Mouse (Mus musculus): ENCODE measurements around the gene Plcg2. TPM values are rescaled to one million over a fixed set of nuclear protein-coding genes. Genes with fewer than 3 reads are reported as not detected.
A peak's percentile ranks its signal among the peaks of the same experiment; 100 is the strongest.

Gene Plcg2
- polyA plus RNA-seq, 1 experiment = 77.9 TPM

DNA sequence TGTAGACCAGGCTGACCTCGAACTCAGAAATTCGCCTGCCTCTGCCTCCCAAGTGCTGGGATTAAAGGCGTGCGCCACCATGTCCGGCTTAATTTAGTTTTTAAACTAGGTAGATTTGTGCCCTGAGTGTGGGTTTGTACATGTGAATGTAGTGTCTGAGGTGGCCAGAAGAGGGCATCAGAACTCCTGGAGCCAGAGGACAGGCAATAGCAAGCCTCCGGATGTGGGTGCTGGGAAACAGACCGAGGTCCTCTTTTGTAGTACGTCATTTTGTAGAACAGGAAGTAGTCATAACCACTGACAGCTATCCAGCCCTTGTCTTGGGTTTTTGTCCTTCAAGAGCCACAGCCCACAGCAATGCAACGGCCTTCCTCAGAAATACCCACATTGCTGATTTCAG is 141.5 kb downstream of the Plcg2 start:
- no peak overlapping the region for H3K27ac ChIP-seq (ENCODE audit: insufficient read depth, low read depth, low read length)
- no peaks in the 10 kb centered on the region for H3K4me1 ChIP-seq (ENCODE audit: control insufficient read depth, insufficient read depth, low read length)
- no peak overlapping the region for H3K4me3 ChIP-seq (ENCODE audit: insufficient read depth, low read length)
- TF ChIP-seq CTCF (IDR thresholded peaks at IDR 0.05; ENCODE audit: low read depth, low read length) = no peak
- TF ChIP-seq POLR2A (IDR thresholded peaks at IDR 0.05; ENCODE audit: borderline replicate concordance, low read depth, low read length) = no peak

DNA sequence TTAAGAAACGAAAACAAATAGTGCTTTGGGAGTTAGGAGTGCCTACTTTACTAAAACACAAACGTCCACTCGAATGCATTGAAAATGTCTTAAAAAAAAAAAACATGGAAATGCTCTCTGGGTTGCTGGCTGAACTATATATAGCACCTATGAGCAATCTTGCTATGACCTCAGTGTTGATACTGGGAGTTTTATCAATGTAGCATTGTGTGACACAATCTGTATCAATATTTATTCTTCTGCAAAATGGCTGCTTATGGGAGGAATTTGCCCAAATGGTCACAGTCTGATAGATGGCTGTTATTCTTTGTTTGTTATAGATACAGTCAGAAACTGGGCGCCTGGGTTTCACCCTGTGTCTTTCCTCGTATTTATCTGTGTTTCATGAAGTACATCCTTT is 147.4 kb downstream of the Plcg2 start:
- no peak overlapping the region for H3K27ac ChIP-seq (ENCODE audit: insufficient read depth, low read depth, low read length)
- H3K4me3 ChIP-seq (ENCODE audit: insufficient read depth, low read length) = no peak overlapping the region
- no peaks in the 10 kb centered on the region for H3K4me1 ChIP-seq (ENCODE audit: control insufficient read depth, insufficient read depth, low read length)
- TF ChIP-seq POLR2A (IDR thresholded peaks at IDR 0.05; ENCODE audit: borderline replicate concordance, low read depth, low read length) (no peak), CTCF (IDR thresholded peaks at IDR 0.05; ENCODE audit: low read depth, low read length) (no peak)

DNA sequence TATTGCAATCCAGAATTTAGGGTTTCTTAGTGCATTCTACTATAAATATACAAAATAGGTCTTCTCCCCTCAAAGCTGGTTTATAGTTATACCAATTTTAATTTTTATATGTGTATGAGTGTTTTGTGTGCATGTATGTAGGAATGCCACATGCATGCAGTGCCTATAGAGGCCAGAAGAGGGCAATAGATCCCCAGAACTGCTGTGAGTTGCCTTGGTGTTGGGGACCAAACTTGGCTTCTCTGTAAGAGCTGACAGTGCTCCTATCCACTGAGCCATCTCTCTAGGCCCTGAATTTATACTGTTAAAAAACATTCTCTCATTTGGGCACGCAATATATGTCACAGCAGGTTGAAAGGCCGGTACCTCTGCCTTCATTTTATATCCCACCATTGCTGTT is 147.9 kb downstream of the Plcg2 start:
- H3K4me1 ChIP-seq (ENCODE audit: control insufficient read depth, insufficient read depth, low read length) = no peaks in the 10 kb centered on the region
- no peak overlapping the region for H3K4me3 ChIP-seq (ENCODE audit: insufficient read depth, low read length)
- TF ChIP-seq POLR2A (IDR thresholded peaks at IDR 0.05; ENCODE audit: borderline replicate concordance, low read depth, low read length) (no peak), CTCF (IDR thresholded peaks at IDR 0.05; ENCODE audit: low read depth, low read length) (peak; percentile 44; the same call in 1 of the 2 replicates)
- H3K27ac ChIP-seq (ENCODE audit: insufficient read depth, low read depth, low read length) = no peak overlapping the region

DNA sequence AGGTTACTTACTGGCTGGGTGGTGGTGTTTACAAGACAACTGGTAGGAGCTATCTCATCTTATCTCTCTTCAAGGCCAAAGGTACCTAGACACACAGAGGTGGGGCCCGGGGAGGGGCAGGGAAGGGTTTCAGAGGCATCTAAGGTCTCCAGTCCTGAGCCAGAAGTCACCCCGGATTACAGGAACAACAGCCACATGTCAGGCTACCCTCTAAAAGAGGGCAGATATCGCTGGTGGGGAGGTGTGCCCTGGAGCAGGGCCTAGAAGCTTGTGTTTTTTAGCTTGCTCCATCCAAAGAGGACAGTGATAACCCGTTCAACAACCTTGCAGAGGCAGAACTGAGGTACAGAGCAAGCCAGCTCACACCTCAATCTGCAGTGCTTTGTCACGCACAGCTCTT is 148.3 kb downstream of the Plcg2 start:
- no peak overlapping the region for H3K4me3 ChIP-seq (ENCODE audit: insufficient read depth, low read length)
- H3K27ac ChIP-seq (ENCODE audit: insufficient read depth, low read depth, low read length) = no peak overlapping the region
- no peak for TF ChIP-seq POLR2A (IDR thresholded peaks at IDR 0.05; ENCODE audit: borderline replicate concordance, low read depth, low read length)
- no peak for TF ChIP-seq CTCF (IDR thresholded peaks at IDR 0.05; ENCODE audit: low read depth, low read length)
- no peaks in the 10 kb centered on the region for H3K4me1 ChIP-seq (ENCODE audit: control insufficient read depth, insufficient read depth, low read length)

DNA sequence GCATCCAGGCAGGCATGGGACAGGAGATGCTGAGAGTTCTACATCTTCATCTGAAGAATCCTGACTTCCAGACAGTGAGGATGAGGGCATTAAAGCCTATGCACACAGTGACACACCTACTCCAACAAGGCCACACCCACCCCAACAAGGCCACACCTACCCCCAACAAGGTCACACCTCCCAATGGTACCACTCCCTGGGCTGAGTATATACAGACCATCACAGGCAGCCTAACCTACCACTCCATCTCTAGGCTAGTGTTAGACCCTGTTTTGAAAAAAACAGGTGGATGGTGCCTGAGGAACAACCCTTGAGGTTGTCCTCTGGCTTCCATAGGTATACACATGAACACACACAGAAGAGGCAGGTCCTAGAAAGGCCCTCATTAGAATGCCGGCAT is 154.2 kb downstream of the Plcg2 start:
- H3K4me1 ChIP-seq (ENCODE audit: control insufficient read depth, insufficient read depth, low read length) = no peaks in the 10 kb centered on the region
- no peak for TF ChIP-seq POLR2A (IDR thresholded peaks at IDR 0.05; ENCODE audit: borderline replicate concordance, low read depth, low read length)
- TF ChIP-seq CTCF (IDR thresholded peaks at IDR 0.05; ENCODE audit: low read depth, low read length) = no peak
- H3K4me3 ChIP-seq (ENCODE audit: insufficient read depth, low read length) = no peak overlapping the region
- no peak overlapping the region for H3K27ac ChIP-seq (ENCODE audit: insufficient read depth, low read depth, low read length)

DNA sequence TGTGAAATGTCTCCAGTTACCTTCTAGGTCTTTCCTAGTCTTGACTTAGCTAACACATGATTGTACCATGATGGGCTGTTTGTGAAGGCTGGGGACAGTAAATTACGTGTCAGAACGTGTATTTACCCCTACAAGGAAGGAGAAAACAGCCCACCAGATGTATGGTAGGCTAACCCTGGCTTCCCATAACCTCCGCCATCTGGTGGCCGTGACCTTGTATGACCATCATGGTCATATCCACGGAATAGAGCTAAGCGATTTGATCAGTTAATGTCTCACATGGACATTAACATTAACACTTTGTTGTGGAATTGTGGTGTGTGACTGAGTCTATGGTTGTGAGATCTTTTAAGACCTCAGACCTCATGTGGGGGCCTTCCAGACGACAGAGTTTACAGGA is 160.9 kb downstream of the Plcg2 start:
- TF ChIP-seq POLR2A (IDR thresholded peaks at IDR 0.05; ENCODE audit: borderline replicate concordance, low read depth, low read length) (no peak), CTCF (IDR thresholded peaks at IDR 0.05; ENCODE audit: low read depth, low read length) (no peak; the same call in 1 of the 2 replicates)
- no peak overlapping the region for H3K27ac ChIP-seq (ENCODE audit: insufficient read depth, low read depth, low read length)
- no peak overlapping the region for H3K4me3 ChIP-seq (ENCODE audit: insufficient read depth, low read length)
- H3K4me1 ChIP-seq (ENCODE audit: control insufficient read depth, insufficient read depth, low read length) = no peaks in the 10 kb centered on the region

DNA sequence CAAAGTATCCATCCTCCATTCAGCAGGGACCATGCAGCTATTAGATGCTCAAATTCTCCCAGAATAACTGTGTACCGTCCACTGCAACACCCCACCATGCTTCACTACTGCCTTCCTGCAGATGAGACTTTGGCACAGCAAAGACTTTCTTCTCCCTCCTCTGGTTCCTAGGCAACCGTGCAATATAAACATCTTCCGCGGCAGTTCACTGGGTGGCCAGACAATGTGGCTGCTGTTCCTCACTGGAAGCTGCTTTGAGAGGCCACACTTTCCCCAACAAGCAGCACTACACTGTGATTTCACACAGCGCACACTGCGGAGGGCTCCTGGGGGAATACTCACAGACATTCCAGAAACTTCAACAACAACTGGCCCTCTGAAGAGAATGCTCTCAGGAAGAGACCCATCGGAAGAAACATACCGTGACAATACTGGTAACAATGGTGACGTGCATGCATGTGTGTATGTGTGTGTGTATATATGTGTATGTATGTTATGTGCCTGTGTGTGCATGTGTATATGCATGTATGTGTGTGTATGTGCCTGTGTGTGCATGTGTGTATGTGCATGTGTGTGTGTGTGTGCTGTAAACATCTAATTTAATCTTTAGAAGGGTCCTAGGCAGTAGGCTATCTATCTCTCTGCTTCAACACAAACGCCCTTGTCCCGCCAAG is 162.4 kb downstream of the Plcg2 start:
- H3K27ac ChIP-seq (ENCODE audit: insufficient read depth, low read depth, low read length) = no peak overlapping the region
- H3K4me1 ChIP-seq (ENCODE audit: control insufficient read depth, insufficient read depth, low read length) = no peaks in the 10 kb centered on the region
- TF ChIP-seq CTCF (IDR thresholded peaks at IDR 0.05; ENCODE audit: low read depth, low read length) = no peak
- no peak for TF ChIP-seq POLR2A (IDR thresholded peaks at IDR 0.05; ENCODE audit: borderline replicate concordance, low read depth, low read length)
- no peak overlapping the region for H3K4me3 ChIP-seq (ENCODE audit: insufficient read depth, low read length)

DNA sequence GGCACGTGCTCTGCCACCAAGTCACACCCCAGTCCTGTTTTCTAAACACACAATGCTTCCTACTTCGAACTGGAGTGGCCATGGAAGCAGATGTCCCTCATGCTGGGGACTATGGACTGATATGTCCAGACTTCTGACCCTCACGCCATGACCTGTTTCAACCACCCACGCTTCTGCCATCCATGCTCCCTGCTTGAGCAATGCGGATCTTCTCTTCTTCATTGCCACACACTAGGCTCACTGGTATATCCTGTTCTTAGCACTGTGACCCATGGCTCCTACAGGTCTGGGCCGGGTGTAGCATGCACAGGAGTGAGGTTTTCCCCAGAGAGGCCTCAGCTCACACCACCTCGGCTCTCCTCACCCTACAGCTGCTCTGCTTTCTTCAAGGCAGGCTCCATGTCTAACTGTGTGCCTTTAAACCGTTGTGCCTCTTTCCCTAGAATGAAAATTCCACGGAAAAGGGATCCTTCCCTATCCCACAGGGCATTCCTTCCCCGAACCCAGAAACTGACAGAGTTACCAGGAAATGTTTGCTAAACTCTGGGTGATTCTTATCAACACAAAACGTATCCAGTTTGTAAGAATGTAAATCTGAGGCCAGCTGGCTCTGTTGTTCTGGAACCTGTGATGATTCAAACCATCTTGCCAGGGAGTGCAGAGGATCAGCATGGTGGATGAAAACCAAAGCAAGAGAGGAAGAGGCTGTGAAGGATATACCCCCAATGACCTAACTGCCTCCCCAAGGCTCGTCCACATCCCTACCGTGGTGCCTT is 169.4 kb downstream of the Plcg2 start:
- Histone ChIP-seq H3K4me3 (ENCODE audit: insufficient read depth, low read length) (no peak overlapping the region), H3K27ac (ENCODE audit: insufficient read depth, low read depth, low read length) (no peak overlapping the region), H3K4me1 (ENCODE audit: control insufficient read depth, insufficient read depth, low read length) (no peaks in the 10 kb centered on the region)
- TF ChIP-seq POLR2A (IDR thresholded peaks at IDR 0.05; ENCODE audit: borderline replicate concordance, low read depth, low read length) (no peak), CTCF (IDR thresholded peaks at IDR 0.05; ENCODE audit: low read depth, low read length) (no peak)

DNA sequence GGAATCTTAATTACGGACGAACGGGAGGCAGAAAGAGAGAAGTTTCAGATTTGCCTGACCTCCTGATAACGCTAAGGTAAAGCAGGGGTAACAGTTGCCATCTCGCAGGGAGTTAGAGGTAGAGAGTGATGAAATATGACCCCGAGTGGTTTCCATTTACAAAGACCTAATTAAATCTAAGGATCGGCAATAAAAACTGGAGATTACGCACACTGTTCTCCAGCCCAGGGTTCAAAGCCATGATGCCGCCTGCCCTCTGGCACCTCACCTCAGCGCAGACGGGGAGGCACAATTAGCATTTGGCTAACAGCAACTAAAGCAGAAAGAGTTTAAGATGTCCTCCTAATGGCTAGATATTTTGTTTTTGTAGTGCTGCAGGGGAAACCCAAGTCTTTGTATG is 172.4 kb downstream of the Plcg2 start:
- H3K27ac ChIP-seq (ENCODE audit: insufficient read depth, low read depth, low read length) = no peak overlapping the region
- H3K4me3 ChIP-seq (ENCODE audit: insufficient read depth, low read length) = no peak overlapping the region
- no peak for TF ChIP-seq POLR2A (IDR thresholded peaks at IDR 0.05; ENCODE audit: borderline replicate concordance, low read depth, low read length)
- TF ChIP-seq CTCF (IDR thresholded peaks at IDR 0.05; ENCODE audit: low read depth, low read length) = no peak
- no peaks in the 10 kb centered on the region for H3K4me1 ChIP-seq (ENCODE audit: control insufficient read depth, insufficient read depth, low read length)

DNA sequence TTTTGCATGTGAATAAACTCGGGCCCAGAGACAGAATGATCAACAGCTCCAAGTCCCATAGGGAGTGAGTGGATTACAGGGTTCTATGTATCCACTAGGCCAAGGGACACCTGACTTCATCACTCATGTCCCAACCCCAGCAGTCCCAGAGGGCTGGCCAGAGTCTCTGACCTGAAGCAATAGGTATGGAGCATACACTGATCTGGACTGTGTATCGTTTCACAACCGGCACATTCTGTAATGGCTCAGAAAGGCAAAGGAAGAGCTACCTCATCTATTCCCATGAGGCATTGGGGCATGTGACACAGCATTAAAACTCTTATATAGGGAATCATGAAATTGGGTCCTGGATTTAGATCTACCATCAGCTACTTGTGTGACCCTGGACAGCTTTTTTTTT is 174.5 kb downstream of the Plcg2 start:
- no peak overlapping the region for H3K27ac ChIP-seq (ENCODE audit: insufficient read depth, low read depth, low read length)
- H3K4me3 ChIP-seq (ENCODE audit: insufficient read depth, low read length) = no peak overlapping the region
- no peaks in the 10 kb centered on the region for H3K4me1 ChIP-seq (ENCODE audit: control insufficient read depth, insufficient read depth, low read length)
- TF ChIP-seq POLR2A (IDR thresholded peaks at IDR 0.05; ENCODE audit: borderline replicate concordance, low read depth, low read length) (no peak), CTCF (IDR thresholded peaks at IDR 0.05; ENCODE audit: low read depth, low read length) (no peak)
